Mouse (Mus musculus) thymus, postnatal 10 days (tissue): ENCODE measurements at regions not wholly inside any gene's neighbourhood (a gene's known extent, or its start where the extent isn't known, plus 50 kb on each side); places are given as distances from the start of the nearest gene placed in this dataset.
"Not testable (repeated sequence)": the region's sequence is repeated elsewhere in the genome, so short reads cannot be mapped to it uniquely, and the experiment has no call there.

ENCODE experiments used
- DNase-seq, 2 experiments: peaks; one replicate each; pipeline ENCODE4 v3.0.0; 2021; ENCODE audit warnings: low spot score in 2 of 2

GRCm38 (mm10) chr6:112564119-112564518 lies 74.4 kb upstream of the Oxtr start:
- not testable (repeated sequence) for DNase-seq

- not testable (repeated sequence) for DNase-seq
These were observed 73.9 kb upstream of the Oxtr start for GRCm38 (mm10) chr6:112563659-112564058.

GRCm38 (mm10) chr6:112562039-112562438 lies 72.3 kb upstream of the Oxtr start:
- no peak for DNase-seq

- DNase-seq = no peak
These were observed 71.8 kb upstream of the Oxtr start for GRCm38 (mm10) chr6:112561568-112561967.

GRCm38 (mm10) chr6:112559549-112559948 lies 69.8 kb upstream of the Oxtr start:
- no peak for DNase-seq

GRCm38 (mm10) chr6:112557516-112557915 lies 67.8 kb upstream of the Oxtr start:
- no peak for DNase-seq

GRCm38 (mm10) chr6:112556401-112557165 lies 66.8 kb upstream of the Oxtr start:
- DNase-seq = no peak

GRCm38 (mm10) chr6:112554091-112554490 lies 64.3 kb upstream of the Oxtr start:
- no peak for DNase-seq

GRCm38 (mm10) chr6:112553231-112553920 lies 63.6 kb upstream of the Oxtr start:
- no peak for DNase-seq

GRCm38 (mm10) chr6:112552560-112552959 lies 62.8 kb upstream of the Oxtr start:
- DNase-seq = no peak

- no peak for DNase-seq
These were observed 61.6 kb upstream of the Oxtr start for GRCm38 (mm10) chr6:112551298-112551697.

GRCm38 (mm10) chr6:112547251-112547650 lies 57.5 kb upstream of the Oxtr start:
- DNase-seq = peak; percentile 54 to 59

GRCm38 (mm10) chr6:112546033-112546432 lies 56.3 kb upstream of the Oxtr start:
- DNase-seq = no peak

GRCm38 (mm10) chr6:112544315-112544714 lies 54.6 kb upstream of the Oxtr start:
- no peak for DNase-seq

GRCm38 (mm10) chr6:112542692-112543091 lies 52.9 kb upstream of the Oxtr start:
- DNase-seq = no peak
